Mouse (Mus musculus): ENCODE data around the gene Krtap5-1. TPM values are rescaled to one million over a fixed set of nuclear protein-coding genes. Genes with fewer than 3 reads are reported as not detected.
A peak's percentile ranks its signal among the peaks of the same experiment; 100 is the strongest.
"Not testable (repeated sequence)": the region's sequence is repeated elsewhere in the genome, so short reads cannot be mapped to it uniquely, and the experiment has no call there.

Gene Krtap5-1
- polyA plus RNA-seq, 1 experiment from 2014 or later, result not detected

DNA sequence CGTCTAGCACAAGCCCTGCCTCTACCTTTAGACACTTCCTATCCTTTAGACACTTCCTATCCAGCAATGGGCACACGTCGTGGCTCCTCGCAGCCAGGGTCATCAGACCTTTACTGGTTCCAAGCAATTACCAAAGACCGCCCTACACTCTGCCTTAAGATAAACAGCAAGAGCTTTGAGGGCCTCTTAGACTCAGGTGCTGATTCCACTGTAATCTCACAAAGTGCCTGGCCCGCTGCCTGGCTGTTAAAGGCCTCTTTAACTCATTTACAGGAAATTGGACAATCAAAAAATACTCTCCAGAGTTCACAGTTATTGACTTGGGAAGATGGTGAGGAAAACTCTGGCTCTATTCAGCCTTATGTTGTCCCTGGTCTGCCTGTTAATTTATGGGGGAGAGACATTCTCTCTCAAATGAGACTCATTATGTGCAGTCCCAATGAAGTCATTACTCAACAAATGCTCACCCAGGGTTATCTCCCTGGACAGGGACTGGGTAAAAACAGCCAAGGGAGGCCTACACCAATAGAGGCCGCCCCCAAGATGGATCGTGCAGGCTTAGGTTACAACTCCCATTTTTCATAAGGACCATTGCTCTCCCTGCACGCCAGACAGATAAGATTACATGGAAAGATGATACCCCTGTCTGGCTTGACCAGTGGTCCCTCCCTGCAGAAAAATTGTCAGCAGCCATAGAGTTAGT lies 10.9 kb downstream of the Krtap5-1 start:
- H3K9me3 ChIP-seq (ENCODE audit: control insufficient read depth, low read depth, low read length); H3K27ac ChIP-seq (ENCODE audit: low read length); ATAC-seq (ENCODE audit: insufficient number of reproducible peaks, insufficient read depth, low FRiP score, low read depth): not testable (repeated sequence)

DNA sequence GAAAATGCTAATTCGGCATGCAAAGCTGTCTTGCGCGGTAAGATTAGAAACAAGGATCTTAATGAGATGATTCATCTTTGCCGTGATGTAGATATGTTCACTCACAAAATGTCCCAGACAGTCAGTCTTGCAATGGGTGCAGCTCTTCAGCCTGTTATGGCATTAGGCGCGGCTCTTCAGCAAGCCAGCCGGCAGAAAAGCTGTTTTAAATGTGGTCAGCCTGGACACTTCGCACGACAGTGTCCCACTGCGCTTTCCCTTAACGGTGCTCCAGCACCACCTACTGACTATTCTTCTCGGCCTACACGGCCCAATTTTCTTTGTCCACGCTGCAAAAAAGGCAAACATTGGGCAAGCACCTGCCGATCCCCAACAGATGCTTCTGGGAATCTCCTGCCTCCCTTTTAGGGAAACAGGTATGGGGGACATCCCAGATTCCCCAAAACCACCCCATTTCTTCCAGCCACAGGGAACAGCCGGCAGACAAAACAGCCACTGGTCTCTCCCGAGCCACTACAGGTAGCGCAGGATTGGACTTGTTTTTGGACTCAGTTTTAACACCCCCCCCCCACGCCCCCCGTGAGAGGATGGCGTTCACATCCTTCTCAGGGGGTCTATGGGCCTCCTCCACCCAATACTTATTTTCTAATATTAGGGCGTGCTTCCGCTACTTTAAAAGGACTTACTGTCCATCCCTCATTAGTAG lies 11.6 kb downstream of the Krtap5-1 start:
- H3K27ac ChIP-seq (ENCODE audit: low read length), result no peak overlapping the region
- no peaks in the 10 kb centered on the region for H3K36me3 ChIP-seq (ENCODE audit: control insufficient read depth, insufficient read depth, low read length)
- H3K4me1 ChIP-seq (ENCODE audit: control insufficient read depth, insufficient read depth, low read length), result no peaks in the 10 kb centered on the region
- H3K4me2 ChIP-seq (replicated peaks; ENCODE audit: low read depth, low read length), result peak overlapping the region; percentile 72
- ATAC-seq (ENCODE audit: insufficient number of reproducible peaks, insufficient read depth, low FRiP score, low read depth), result peak; percentile 62
- no peak overlapping the region for H3K9ac ChIP-seq (replicated peaks; ENCODE audit: low read depth, low read length)
- no peaks in the 10 kb centered on the region for H3K9me3 ChIP-seq (ENCODE audit: control insufficient read depth, low read depth, low read length)
- peak overlapping the region; percentile 53 for H3K4me3 ChIP-seq (ENCODE audit: low read depth, low read length)
- WGBS, result 16% methylated on average over 23 of the region's 23 CpGs
- H3K27me3 ChIP-seq (ENCODE audit: control insufficient read depth, insufficient read depth, low read length), result no peaks in the 10 kb centered on the region

More for the DNA sequence above, 10.9 kb downstream of the Krtap5-1 start:
- not testable (repeated sequence) for H3K4me3 ChIP-seq (ENCODE audit: low read depth, low read length); H3K9ac ChIP-seq (replicated peaks; ENCODE audit: low read depth, low read length); H3K36me3 ChIP-seq (ENCODE audit: control insufficient read depth, insufficient read depth, low read length); H3K27me3 ChIP-seq (ENCODE audit: control insufficient read depth, insufficient read depth, low read length); H3K4me2 ChIP-seq (replicated peaks; ENCODE audit: low read depth, low read length); H3K4me1 ChIP-seq (ENCODE audit: control insufficient read depth, insufficient read depth, low read length)
- 40% methylated on average over 9 of the region's 9 CpGs for WGBS

- Histone ChIP-seq H3K9ac (replicated peaks; ENCODE audit: low read depth, low read length) (peak overlapping the region; percentile 61), H3K9me3 (ENCODE audit: control insufficient read depth, low read depth, low read length) (no peaks in the 10 kb centered on the region), H3K4me2 (replicated peaks; ENCODE audit: low read depth, low read length) (peak overlapping the region; percentile 72), H3K4me3 (ENCODE audit: low read depth, low read length) (peak overlapping the region; percentile 53), H3K36me3 (ENCODE audit: control insufficient read depth, insufficient read depth, low read length) (no peaks in the 10 kb centered on the region), H3K4me1 (ENCODE audit: control insufficient read depth, insufficient read depth, low read length) (no peaks in the 10 kb centered on the region), H3K27ac (ENCODE audit: low read length) (peak overlapping the region; percentile 90), H3K27me3 (ENCODE audit: control insufficient read depth, insufficient read depth, low read length) (no peaks in the 10 kb centered on the region)
- WGBS, result under 1% methylated on average over 19 of the region's 19 CpGs
- ATAC-seq (ENCODE audit: insufficient number of reproducible peaks, insufficient read depth, low FRiP score, low read depth), result peak; percentile 68
Measured at GRCm38 (mm10) chr7:142284615-142285080, 12.3 kb downstream of the Krtap5-1 start.

DNA sequence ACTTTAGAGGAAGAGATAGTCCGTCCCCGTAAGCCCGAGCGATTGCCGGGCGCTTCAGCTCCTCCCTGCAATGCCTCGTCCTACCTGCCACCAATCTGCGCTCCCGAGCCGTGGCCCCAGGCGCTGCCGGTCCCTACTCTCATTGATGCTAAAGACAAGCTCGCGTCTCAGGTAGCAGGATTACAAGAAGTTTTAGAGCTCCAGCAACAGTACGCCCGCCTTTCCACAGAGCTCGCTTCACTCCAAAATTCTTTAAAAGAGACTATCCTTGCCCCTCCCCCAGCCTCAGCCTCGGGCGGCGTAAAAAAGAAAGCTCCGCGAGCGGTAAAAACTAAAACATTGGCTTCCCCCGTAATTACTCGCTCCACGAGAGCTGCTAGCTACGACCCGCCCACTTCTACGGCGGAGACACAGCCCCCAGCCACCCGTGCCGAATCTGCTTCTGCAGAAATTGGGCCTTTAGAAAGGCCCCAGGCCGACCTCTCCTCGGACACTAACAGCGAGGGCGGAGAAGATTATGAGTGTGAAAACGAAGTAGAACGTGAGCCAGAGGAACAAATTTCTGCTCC lies 12.8 kb downstream of the Krtap5-1 start:
- under 1% methylated on average over 38 of the region's 38 CpGs for WGBS
- ATAC-seq (ENCODE audit: insufficient number of reproducible peaks, insufficient read depth, low FRiP score, low read depth), result peak; percentile 87

GRCm38 (mm10) chr7:142282847-142283246 lies 14.1 kb downstream of the Krtap5-1 start:
- not testable (repeated sequence) for H3K4me2 ChIP-seq (replicated peaks; ENCODE audit: low read depth, low read length); H3K9me3 ChIP-seq (ENCODE audit: control insufficient read depth, low read depth, low read length); H3K36me3 ChIP-seq (ENCODE audit: control insufficient read depth, insufficient read depth, low read length); H3K27ac ChIP-seq (ENCODE audit: low read length); ATAC-seq (ENCODE audit: insufficient number of reproducible peaks, insufficient read depth, low FRiP score, low read depth); H3K4me1 ChIP-seq (ENCODE audit: control insufficient read depth, insufficient read depth, low read length); H3K27me3 ChIP-seq (ENCODE audit: control insufficient read depth, insufficient read depth, low read length); H3K4me3 ChIP-seq (ENCODE audit: low read depth, low read length); H3K9ac ChIP-seq (replicated peaks; ENCODE audit: low read depth, low read length)
- WGBS, result 41% methylated on average over 2 of the region's 2 CpGs

More for the DNA sequence above, 12.8 kb downstream of the Krtap5-1 start:
- H3K27me3 ChIP-seq (ENCODE audit: control insufficient read depth, insufficient read depth, low read length), result no peaks in the 10 kb centered on the region
- H3K36me3 ChIP-seq (ENCODE audit: control insufficient read depth, insufficient read depth, low read length), result no peaks in the 10 kb centered on the region
- peak overlapping the region; percentile 90 for H3K27ac ChIP-seq (ENCODE audit: low read length)
- H3K4me2 ChIP-seq (replicated peaks; ENCODE audit: low read depth, low read length), result peak overlapping the region; percentile 72
- peak overlapping the region; percentile 53 for H3K4me3 ChIP-seq (ENCODE audit: low read depth, low read length)
- H3K9me3 ChIP-seq (ENCODE audit: control insufficient read depth, low read depth, low read length), result no peaks in the 10 kb centered on the region
- H3K4me1 ChIP-seq (ENCODE audit: control insufficient read depth, insufficient read depth, low read length), result no peaks in the 10 kb centered on the region
- H3K9ac ChIP-seq (replicated peaks; ENCODE audit: low read depth, low read length), result peak overlapping the region; percentile 61

GRCm38 (mm10) chr7:142279291-142279690 lies 17.6 kb downstream of the Krtap5-1 start:
- H3K4me1 ChIP-seq (ENCODE audit: control insufficient read depth, insufficient read depth, low read length); H3K27ac ChIP-seq (ENCODE audit: low read length); H3K4me2 ChIP-seq (replicated peaks; ENCODE audit: low read depth, low read length); H3K27me3 ChIP-seq (ENCODE audit: control insufficient read depth, insufficient read depth, low read length); H3K9ac ChIP-seq (replicated peaks; ENCODE audit: low read depth, low read length); H3K9me3 ChIP-seq (ENCODE audit: control insufficient read depth, low read depth, low read length); H3K36me3 ChIP-seq (ENCODE audit: control insufficient read depth, insufficient read depth, low read length); H3K4me3 ChIP-seq (ENCODE audit: low read depth, low read length); ATAC-seq (ENCODE audit: insufficient number of reproducible peaks, insufficient read depth, low FRiP score, low read depth): not testable (repeated sequence)
- WGBS, result 72% methylated on average over 1 of the region's 1 CpGs

- H3K4me1 ChIP-seq (ENCODE audit: control insufficient read depth, insufficient read depth, low read length); H3K4me3 ChIP-seq (ENCODE audit: low read depth, low read length); H3K27me3 ChIP-seq (ENCODE audit: control insufficient read depth, insufficient read depth, low read length); H3K9me3 ChIP-seq (ENCODE audit: control insufficient read depth, low read depth, low read length); H3K27ac ChIP-seq (ENCODE audit: low read length); H3K36me3 ChIP-seq (ENCODE audit: control insufficient read depth, insufficient read depth, low read length); H3K9ac ChIP-seq (replicated peaks; ENCODE audit: low read depth, low read length); ATAC-seq (ENCODE audit: insufficient number of reproducible peaks, insufficient read depth, low FRiP score, low read depth); H3K4me2 ChIP-seq (replicated peaks; ENCODE audit: low read depth, low read length): not testable (repeated sequence)
- 0% methylated on average over 3 of the region's 3 CpGs for WGBS
Measured at GRCm38 (mm10) chr7:142278183-142278582, 18.7 kb downstream of the Krtap5-1 start.

DNA sequence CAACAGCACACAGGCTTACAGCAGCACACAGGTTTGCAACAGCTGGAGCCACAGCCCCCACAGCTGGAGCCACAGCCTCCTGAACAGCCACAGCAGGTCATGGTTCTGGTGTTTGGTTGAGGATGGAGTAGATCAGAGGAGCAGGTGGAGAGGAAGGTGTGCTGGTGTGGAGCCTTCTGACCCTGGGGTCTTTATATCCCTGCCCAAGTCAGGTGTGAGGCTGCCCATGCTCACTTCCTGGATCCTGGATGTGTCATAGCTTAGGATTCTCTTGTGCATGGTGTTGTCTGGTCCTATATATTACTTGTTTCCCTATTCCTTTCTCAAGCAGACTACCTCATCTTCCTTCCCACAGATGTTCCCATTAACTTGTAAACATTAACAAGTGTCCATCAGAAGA lies 22.7 kb downstream of the Krtap5-1 start, which contains the start of gene Gm4559:
Gm4559 (minus strand) TSS at position 101 of the 400 bp plus-strand sequence.
- H3K36me3 ChIP-seq (ENCODE audit: control insufficient read depth, insufficient read depth, low read length); H3K27me3 ChIP-seq (ENCODE audit: control insufficient read depth, insufficient read depth, low read length); H3K4me1 ChIP-seq (ENCODE audit: control insufficient read depth, insufficient read depth, low read length); ATAC-seq (ENCODE audit: insufficient number of reproducible peaks, insufficient read depth, low FRiP score, low read depth); H3K27ac ChIP-seq (ENCODE audit: low read length); H3K9me3 ChIP-seq (ENCODE audit: control insufficient read depth, low read depth, low read length); H3K4me3 ChIP-seq (ENCODE audit: low read depth, low read length); H3K4me2 ChIP-seq (replicated peaks; ENCODE audit: low read depth, low read length); H3K9ac ChIP-seq (replicated peaks; ENCODE audit: low read depth, low read length): not testable (repeated sequence)
